Mouse (Mus musculus) hindbrain, embryonic 12.5 days (tissue): ENCODE measurements around the gene Psme4. TPM values are rescaled to one million over a fixed set of nuclear protein-coding genes. Genes with fewer than 3 reads are reported as not detected.
"Not testable (repeated sequence)": the region's sequence is repeated elsewhere in the genome, so short reads cannot be mapped to it uniquely, and the experiment has no call there.

Experiments used
- ATAC-seq: fragments of 200-750 bp; cut with Nextera tagmentation; 2 replicates; pipeline ENCODE4 v1.8.0; 2017; ENCODE audit warnings: moderate TSS enrichment; ENCODE audit not compliant: low FRiP score
- H3K27ac ChIP-seq: fragments of 300-500 bp; sonication (generic); 2 replicates; pipeline ENCODE4 v1.5.1; 2016; ENCODE audit warnings: mild to moderate bottlenecking
- H3K27me3 ChIP-seq: fragments of 300-500 bp; sonication (generic); 2 replicates; pipeline ENCODE4 v1.6.1; 2016; ENCODE audit warnings: mild to moderate bottlenecking
- H3K36me3 ChIP-seq: fragments of 300-500 bp; sonication (generic); 2 replicates; pipeline ENCODE4 v1.6.1; 2016; ENCODE audit warnings: mild to moderate bottlenecking
- H3K4me1 ChIP-seq: fragments of 300-500 bp; sonication (generic); 2 replicates; pipeline ENCODE4 v1.6.1; 2016
- H3K4me2 ChIP-seq: fragments of 300-500 bp; sonication (generic); replicated peaks from 2 replicates; pipeline ENCODE4 v1.6.1; 2016; ENCODE audit warnings: mild to moderate bottlenecking
- H3K4me3 ChIP-seq: fragments of 300-500 bp; sonication (generic); 2 replicates; pipeline ENCODE4 v1.5.1; 2016; ENCODE audit warnings: mild to moderate bottlenecking
- H3K9ac ChIP-seq: fragments of 300-500 bp; sonication (generic); 2 replicates; pipeline ENCODE4 v1.6.1; 2016; ENCODE audit warnings: mild to moderate bottlenecking, moderate library complexity
- H3K9me3 ChIP-seq: fragments of 300-500 bp; sonication (generic); replicated peaks from 2 replicates; pipeline ENCODE4 v1.6.1; 2016; ENCODE audit warnings: mild to moderate bottlenecking
- WGBS: fragments of 180-500 bp; shearing (Covaris S2); methylation state at CpG from one replicate; pipeline ENCODE4 v1.1.7; 2016; 5-methylcytosine and 5-hydroxymethylcytosine counted together
- polyA plus RNA-seq: library from polyadenylated mRNA; unstranded; fragments of >200 nt; fragmentation: Nextera tagmentation; extraction: Ambion mirVana; gene quantifications from 2 replicates; pipeline ENCODE4 v1.2.1, GENCODE M21; 2016

The Psme4 gene
- polyA plus RNA-seq: 34.5 and 36.6 TPM in 2 replicates

GRCm38 (mm10) chr11:30771267-30771903 lies at the start of gene Psme4:
Gene Psme4, plus strand, starts transcription at chr11:30771726.
- Histone ChIP-seq H3K27ac (peak within 1 kb of the TSS; percentile 95), H3K36me3 (no peaks in the 10 kb centered on the region), H3K27me3 (no peaks in the 10 kb centered on the region), H3K9me3 (no peaks in the 10 kb centered on the region), H3K4me2 (peak within 1 kb of the TSS; percentile 68), H3K4me3 (peak within 1 kb of the TSS; percentile 99), H3K9ac (peak within 1 kb of the TSS; percentile 99), H3K4me1 (peaks cover 17% of the 10 kb centered on the region)
- peak; percentile 97 for ATAC-seq
- WGBS: 2% methylated on average over 33 of the region's 43 CpGs

- Histone ChIP-seq H3K9ac (no peak overlapping the region), H3K36me3 (no peaks in the 10 kb centered on the region), H3K4me1 (no peaks in the 10 kb centered on the region), H3K9me3 (no peaks in the 10 kb centered on the region), H3K27ac (no peak overlapping the region), H3K27me3 (no peaks in the 10 kb centered on the region), H3K4me3 (no peak overlapping the region), H3K4me2 (no peak overlapping the region)
- WGBS: 58% methylated on average over 5 of the region's 5 CpGs
- ATAC-seq: no peak
Measured at GRCm38 (mm10) chr11:30723438-30723837, 48.1 kb upstream of the Psme4 start.

GRCm38 (mm10) chr11:30730721-30731120 lies 40.8 kb upstream of the Psme4 start:
- Histone ChIP-seq H3K27me3 (no peaks in the 10 kb centered on the region), H3K36me3 (no peaks in the 10 kb centered on the region), H3K4me2 (no peak overlapping the region), H3K4me1 (no peaks in the 10 kb centered on the region), H3K9me3 (no peaks in the 10 kb centered on the region), H3K4me3 (no peak overlapping the region), H3K27ac (no peak overlapping the region), H3K9ac (no peak overlapping the region)
- ATAC-seq: no peak

- no peak overlapping the region for H3K4me3 ChIP-seq
- no peak overlapping the region for H3K9ac ChIP-seq
- no peaks in the 10 kb centered on the region for H3K4me1 ChIP-seq
Measured at GRCm38 (mm10) chr11:30733376-30733775, 38.1 kb upstream of the Psme4 start.

GRCm38 (mm10) chr11:30743991-30744390 lies 27.5 kb upstream of the Psme4 start:
- Histone ChIP-seq H3K4me1 (no peaks in the 10 kb centered on the region), H3K9me3 (no peaks in the 10 kb centered on the region), H3K27ac (no peak overlapping the region), H3K36me3 (no peaks in the 10 kb centered on the region), H3K4me3 (no peak overlapping the region), H3K4me2 (no peak overlapping the region), H3K9ac (no peak overlapping the region), H3K27me3 (no peaks in the 10 kb centered on the region)
- no peak for ATAC-seq

More at GRCm38 (mm10) chr11:30733376-30733775, 38.1 kb upstream of the Psme4 start:
- Histone ChIP-seq H3K36me3 (no peaks in the 10 kb centered on the region), H3K27me3 (no peaks in the 10 kb centered on the region), H3K4me2 (no peak overlapping the region), H3K9me3 (no peaks in the 10 kb centered on the region), H3K27ac (no peak overlapping the region)
- ATAC-seq: no peak

GRCm38 (mm10) chr11:30748938-30749337 lies 22.6 kb upstream of the Psme4 start:
- 85% methylated on average over 3 of the region's 3 CpGs for WGBS
- ATAC-seq: no peak
- Histone ChIP-seq H3K4me3 (no peak overlapping the region), H3K9me3 (no peaks in the 10 kb centered on the region), H3K4me2 (no peak overlapping the region), H3K9ac (no peak overlapping the region), H3K4me1 (0 out of 2 replicates have a peak, but pooled peaks cover 6% of the 10 kb centered on the region), H3K27me3 (peaks cover 11% of the 10 kb centered on the region; the same call in 1 of the 2 replicates), H3K27ac (no peak overlapping the region), H3K36me3 (no peaks in the 10 kb centered on the region)

- Histone ChIP-seq H3K36me3 (no peaks in the 10 kb centered on the region), H3K27ac (no peak overlapping the region), H3K27me3 (peaks cover 12% of the 10 kb centered on the region; the same call in 1 of the 2 replicates), H3K9ac (no peak overlapping the region), H3K4me1 (0 out of 2 replicates have a peak, but pooled peaks cover 6% of the 10 kb centered on the region), H3K4me3 (no peak overlapping the region), H3K4me2 (no peak overlapping the region), H3K9me3 (no peaks in the 10 kb centered on the region)
- 25% methylated on average over 3 of the region's 3 CpGs for whole genome bisulfite sequencing
- no peak for ATAC-seq
Measured at GRCm38 (mm10) chr11:30749587-30749986, 21.9 kb upstream of the Psme4 start.

GRCm38 (mm10) chr11:30750039-30750823 lies 21.3 kb upstream of the Psme4 start:
- H3K27me3 ChIP-seq: peaks cover 13% of the 10 kb centered on the region; the same call in 1 of the 2 replicates
- no peak overlapping the region for H3K27ac ChIP-seq
- H3K9ac ChIP-seq: no peak overlapping the region
- no peaks in the 10 kb centered on the region for H3K36me3 ChIP-seq
- 0 out of 2 replicates have a peak, but pooled peaks cover 6% of the 10 kb centered on the region for H3K4me1 ChIP-seq
- peak; percentile 58; the same call in 1 of the 2 replicates for ATAC-seq
- H3K4me3 ChIP-seq: no peak overlapping the region
- WGBS: 29% methylated on average over 3 of the region's 3 CpGs
- H3K4me2 ChIP-seq: no peak overlapping the region
- H3K9me3 ChIP-seq: no peaks in the 10 kb centered on the region

GRCm38 (mm10) chr11:30752956-30753355 lies 18.6 kb upstream of the Psme4 start:
- H3K4me2 ChIP-seq: no peak overlapping the region
- ATAC-seq: no peak
- H3K4me3 ChIP-seq: no peak overlapping the region
- no peak overlapping the region for H3K27ac ChIP-seq
- no peaks in the 10 kb centered on the region for H3K36me3 ChIP-seq
- 0 out of 2 replicates have a peak, but pooled peaks cover 6% of the 10 kb centered on the region for H3K4me1 ChIP-seq
- H3K27me3 ChIP-seq: peaks cover 21% of the 10 kb centered on the region
- WGBS: 89% methylated on average over 3 of the region's 3 CpGs
- H3K9ac ChIP-seq: no peak overlapping the region
- H3K9me3 ChIP-seq: no peaks in the 10 kb centered on the region

GRCm38 (mm10) chr11:30754486-30754854 lies 17.1 kb upstream of the Psme4 start:
- Histone ChIP-seq H3K9ac (peak overlapping the region; percentile 72), H3K4me2 (peak overlapping the region; percentile 99), H3K27me3 (peaks cover 21% of the 10 kb centered on the region), H3K4me3 (peak overlapping the region; percentile 65)
- not testable (repeated sequence) for H3K9me3 ChIP-seq, H3K36me3 ChIP-seq, ATAC-seq, H3K4me1 ChIP-seq, H3K27ac ChIP-seq
- 68% methylated on average over 4 of the region's 4 CpGs for WGBS

- Histone ChIP-seq H3K9me3 (no peaks in the 10 kb centered on the region), H3K4me2 (peak overlapping the region; percentile 99), H3K36me3 (no peaks in the 10 kb centered on the region), H3K27ac (no peak overlapping the region), H3K4me3 (peak overlapping the region; percentile 65), H3K27me3 (peaks cover 21% of the 10 kb centered on the region), H3K9ac (peak overlapping the region; percentile 72), H3K4me1 (no peaks in the 10 kb centered on the region)
- under 1% methylated on average over 54 of the region's 66 CpGs for WGBS
- peak; percentile 91 for ATAC-seq
Measured at GRCm38 (mm10) chr11:30754855-30755530, 16.5 kb upstream of the Psme4 start.

GRCm38 (mm10) chr11:30761381-30761780 lies 10.1 kb upstream of the Psme4 start:
- WGBS: 78% methylated on average over 7 of the region's 7 CpGs
- no peak for ATAC-seq
- Histone ChIP-seq H3K4me2 (no peak overlapping the region), H3K36me3 (no peaks in the 10 kb centered on the region), H3K9me3 (no peaks in the 10 kb centered on the region), H3K9ac (no peak overlapping the region), H3K4me1 (no peaks in the 10 kb centered on the region), H3K27me3 (no peaks in the 10 kb centered on the region), H3K4me3 (no peak overlapping the region), H3K27ac (no peak overlapping the region)
